Mouse (Mus musculus) hindbrain, embryonic 13.5 days (tissue): ENCODE results near the gene Cxcr4. TPM values are rescaled to one million over a fixed set of nuclear protein-coding genes. Genes with fewer than 3 reads are reported as not detected.

ENCODE experiments used
- polyA plus RNA-seq: library from polyadenylated mRNA; unstranded; fragments of >200 nt; fragmentation: Nextera tagmentation; extraction: Ambion mirVana; gene quantifications from 2 replicates; pipeline ENCODE4 v1.2.1, GENCODE M21; 2015

The Cxcr4 gene
- polyA plus RNA-seq, 1 experiment from 2014 or later: 15.5 TPM

Other genes starting within 250 kb of the Cxcr4 start
- 78.7 and 81.3 TPM in 2 replicates for gene Mcm6, start 232.6 kb downstream of the Cxcr4 start, polyA plus RNA-seq
- 163 and 165 TPM in 2 replicates for gene Dars, start 174.9 kb downstream of the Cxcr4 start, polyA plus RNA-seq